Mouse (Mus musculus): ENCODE data around the gene Abcc2.
A peak's percentile ranks its signal among the peaks of the same experiment; 100 is the strongest.

The Abcc2 gene

DNA sequence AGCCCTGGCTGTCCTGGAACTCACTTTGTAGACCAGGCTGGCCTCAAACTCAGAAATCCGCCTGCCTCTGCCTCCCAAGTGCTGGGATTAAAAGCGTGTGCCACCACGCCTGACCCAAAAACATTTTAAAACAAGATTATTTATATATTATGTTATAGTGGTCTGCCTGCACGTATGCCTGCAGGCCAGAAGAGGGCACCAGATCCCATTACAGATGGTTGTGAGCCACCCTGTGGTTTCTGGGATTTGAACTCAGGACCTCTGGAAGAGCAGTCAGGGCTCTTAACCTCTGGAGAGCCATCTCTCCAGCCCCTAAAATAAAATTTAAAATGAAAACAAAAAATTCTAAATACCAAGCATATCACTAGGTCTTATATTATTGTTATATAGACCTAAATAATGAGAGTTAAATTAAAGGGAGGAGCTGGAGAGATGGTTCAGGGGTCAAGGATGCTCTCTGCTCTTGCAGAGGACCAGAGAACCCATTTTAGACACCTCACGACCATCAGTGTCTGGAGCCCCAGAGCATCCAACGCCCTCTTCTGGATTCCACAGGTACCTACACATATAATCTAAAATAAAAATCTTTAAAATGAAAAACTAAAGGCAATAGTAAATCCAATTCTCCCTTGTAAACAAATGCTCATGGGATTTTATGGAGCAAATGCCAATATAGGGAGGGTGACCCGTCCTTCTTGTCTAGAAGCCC, 71.0 kb downstream of the Abcc2 start:
- DNase-seq = peak in 1 of 2 experiments; percentile 23

DNA sequence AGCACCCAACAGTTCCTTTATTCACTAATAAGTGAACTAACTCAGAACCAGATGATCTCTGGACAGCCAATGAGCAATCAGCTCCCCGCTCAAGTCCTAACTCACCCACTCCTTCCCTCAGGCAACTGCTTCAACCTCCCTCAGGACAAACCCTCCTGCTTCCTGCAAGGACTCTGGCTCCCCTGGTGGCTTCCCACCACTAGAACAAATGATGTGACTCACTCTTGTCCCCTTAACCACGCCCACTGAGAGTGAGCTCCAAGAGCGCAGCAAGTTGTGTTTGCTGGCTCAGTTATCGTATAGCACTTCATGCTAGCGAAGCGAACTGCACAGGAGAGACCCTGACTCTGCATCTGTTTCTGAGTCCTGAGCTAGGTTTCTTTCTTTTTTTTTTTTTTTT, 75.4 kb downstream of the Abcc2 start:
- DNase-seq = no peak

DNA sequence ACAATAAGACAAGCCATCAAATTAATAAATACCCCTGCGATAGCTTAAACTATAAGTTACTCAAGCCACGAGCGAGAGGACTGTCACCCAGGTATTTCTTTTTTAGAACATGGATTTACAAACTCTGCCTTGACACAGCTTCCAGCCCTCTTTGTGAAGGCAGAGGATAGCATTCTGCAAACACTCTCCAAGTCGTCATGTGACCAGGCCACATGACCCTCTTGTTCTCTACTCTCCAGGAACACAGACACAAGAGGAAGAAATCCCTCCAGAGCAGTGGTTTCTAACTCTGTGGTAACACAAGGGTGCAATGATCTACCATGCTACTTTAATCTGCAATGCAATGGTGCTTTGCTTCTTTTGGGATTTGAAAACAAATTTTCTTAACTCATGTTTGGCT, 88.4 kb downstream of the Abcc2 start:
- no peak for DNase-seq

DNA sequence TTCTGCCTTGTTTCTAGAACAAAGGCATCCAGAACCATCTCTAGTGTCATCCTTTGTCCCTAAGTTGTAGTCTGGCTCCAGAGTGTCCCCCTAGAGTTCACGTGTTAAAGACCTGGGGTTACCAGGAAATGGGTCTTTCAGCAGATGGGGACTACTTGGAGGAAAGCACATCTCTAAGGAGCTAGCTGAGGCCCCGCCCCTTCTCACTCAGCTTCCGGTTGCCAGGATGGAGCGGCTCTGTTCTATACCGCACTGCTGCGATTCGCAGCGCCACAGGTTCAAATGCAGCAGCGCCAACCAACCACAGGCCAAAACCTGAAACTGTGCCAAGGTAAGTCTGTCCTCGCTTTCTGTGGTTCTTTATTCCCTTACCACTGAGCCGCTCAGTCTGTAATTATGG, 92.4 kb downstream of the Abcc2 start:
- DNase-seq = no peak

DNA sequence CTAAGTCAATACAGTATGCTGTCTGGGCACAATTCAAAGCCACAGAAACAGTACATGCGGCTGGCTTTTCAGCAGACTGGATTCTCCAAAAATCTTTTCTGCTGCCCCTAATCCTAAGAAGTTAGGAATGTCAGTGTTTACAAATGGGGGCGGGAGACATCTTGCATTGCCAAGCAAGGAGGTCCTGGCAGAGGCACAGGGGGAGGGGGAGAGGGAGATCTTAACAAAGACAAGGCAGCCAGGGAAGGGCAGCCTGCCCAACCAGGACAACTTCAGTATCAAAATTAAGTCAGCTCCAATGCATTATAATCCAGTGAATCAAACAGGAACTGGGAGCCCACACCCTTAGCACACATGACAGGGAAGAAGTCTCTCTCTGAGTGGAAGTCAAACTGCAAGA, 94.0 kb downstream of the Abcc2 start:
- DNase-seq = no peak

DNA sequence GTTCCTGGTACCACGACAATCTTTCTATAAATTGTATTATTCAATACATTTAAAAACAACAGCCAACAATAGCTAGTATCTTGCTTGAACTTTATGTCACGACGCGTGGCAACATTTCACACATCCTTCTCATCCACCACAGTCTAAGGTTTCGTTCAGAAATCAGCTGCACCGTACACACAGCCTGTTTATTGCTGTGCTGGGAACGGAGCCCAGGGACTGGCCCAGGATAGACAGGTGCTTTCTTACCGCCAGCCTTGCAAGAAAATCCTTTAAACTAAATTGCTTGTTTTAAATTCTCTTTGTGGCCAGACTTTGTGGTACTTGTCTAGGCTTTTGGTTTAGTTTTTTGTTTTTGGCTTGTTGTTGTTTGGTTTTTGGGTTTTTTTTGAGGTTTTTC, 95.4 kb downstream of the Abcc2 start:
- DNase-seq = no peak

DNA sequence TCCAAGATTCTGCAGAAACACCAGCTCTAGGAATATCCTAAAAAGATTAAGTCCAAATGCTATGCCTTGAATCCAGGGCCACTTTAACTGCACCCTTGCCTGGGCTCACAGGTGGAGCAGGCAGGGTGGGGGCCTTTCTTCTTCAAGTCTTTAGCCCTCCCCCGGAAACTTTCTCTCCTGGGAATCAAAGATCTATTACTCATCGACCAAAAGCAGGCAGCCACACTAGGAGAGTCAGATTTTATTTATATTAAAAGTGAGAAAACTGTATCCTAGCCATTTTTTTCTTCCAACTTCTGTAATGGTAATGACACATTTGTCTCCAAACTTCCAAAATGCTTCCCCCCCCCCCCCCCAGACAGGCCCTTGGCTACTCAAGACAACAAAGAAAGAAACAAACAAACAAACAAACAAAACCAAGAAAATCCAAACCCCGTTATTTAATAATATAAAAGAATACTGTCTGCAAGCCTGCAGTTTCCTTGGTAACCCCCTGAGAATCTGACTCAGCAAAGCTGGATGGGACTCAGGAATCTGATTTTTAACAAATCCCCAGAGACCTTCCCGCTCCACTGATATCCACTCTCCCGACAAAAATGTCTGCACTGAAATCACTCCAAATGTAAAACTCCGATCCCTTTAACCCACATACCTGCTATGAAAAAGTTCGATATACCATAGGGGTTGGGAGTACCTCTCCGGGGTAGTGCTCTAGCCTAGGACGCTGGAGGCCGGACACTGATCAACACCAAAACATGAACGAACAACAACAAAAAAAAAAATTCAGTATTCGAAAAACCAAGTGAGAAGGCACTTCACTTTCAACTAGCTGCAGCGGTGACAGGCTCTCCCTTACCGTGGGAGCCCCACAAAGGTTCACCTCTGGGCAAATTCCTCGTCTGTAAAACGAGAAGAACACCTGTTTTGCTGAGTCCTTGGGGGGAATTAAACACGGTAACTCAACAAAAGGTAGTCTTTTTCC, 96.4 kb downstream of the Abcc2 start:
- DNase-seq = no peak

DNA sequence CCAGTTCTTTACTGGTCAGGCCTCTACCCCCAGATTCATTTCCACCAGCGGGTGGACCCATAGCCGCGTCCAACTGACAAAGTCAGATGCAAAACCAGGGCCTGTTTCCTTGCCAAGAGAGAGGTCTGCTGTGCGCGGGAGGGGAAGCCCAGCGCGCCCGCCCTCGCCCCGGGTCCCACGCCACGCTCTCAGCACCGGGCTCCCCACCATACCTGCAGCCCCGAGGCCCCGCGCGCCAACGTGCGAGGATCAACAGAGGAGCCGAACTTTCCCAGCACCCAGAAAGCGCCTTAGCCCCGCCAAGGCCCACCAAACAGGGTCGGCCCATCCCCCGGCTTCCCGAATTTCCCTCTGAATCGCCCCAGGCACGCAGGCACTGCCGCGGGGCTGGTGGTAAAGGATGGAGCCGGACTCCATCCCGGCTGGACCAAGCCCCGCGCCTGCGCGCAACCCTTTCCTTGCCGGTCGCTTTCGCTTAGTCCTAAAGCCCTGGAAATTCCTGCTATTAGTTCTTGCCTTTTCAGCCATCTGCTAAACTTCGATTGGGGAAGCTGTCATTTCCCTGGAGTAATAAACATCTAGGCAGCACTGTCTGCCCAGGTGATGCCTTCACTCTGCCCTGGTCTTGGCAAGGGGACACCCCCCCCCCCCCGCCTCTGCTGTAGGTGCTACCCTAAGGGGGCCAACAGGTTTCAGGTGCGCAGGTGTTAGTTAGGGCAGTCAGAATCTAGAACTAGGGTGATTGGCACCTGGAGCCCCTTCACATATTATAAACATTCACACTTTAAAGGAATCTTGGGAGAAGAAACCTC, 97.6 kb downstream of the Abcc2 start:
- DNase-seq = peak; percentile 44 to 81

DNA sequence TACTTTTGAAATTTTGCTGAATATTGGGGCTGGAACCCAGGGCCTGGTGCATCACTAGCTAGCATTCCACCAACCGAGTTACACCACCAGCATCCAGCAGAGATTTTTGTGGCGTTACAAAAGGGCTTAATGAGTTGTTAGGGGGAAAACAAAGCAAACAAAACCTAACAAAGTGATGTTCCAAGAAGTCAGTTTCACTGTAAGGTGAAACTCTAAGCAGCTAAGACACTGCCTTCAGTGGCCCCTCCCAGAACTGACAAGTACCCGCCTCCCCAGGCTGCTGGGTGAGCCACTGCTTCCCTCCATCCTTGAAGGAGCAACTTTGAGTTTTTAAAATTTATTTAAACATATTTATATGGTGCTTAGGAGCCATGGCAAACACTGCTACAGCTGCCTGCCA, 98.4 kb downstream of the Abcc2 start:
- no peak for DNase-seq

DNA sequence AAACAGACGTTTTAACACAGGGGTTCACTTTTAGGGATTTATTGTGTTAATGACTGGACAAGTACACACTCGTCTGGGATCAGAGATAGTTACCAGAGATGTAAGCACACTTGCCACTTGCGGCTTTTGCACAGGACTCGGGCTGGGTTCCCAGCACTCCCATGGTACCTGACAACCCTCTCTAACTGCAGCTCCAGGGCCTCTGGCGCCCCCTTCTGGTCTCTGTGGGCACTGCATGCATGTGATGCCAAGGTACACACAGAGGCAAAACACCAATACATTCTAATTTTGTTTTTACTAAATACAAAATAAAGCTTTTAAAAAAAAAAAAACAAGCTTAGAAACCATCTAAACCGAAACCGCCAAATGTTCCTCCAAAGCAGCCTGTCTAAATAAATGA, 99.6 kb downstream of the Abcc2 start:
- no peak for DNase-seq

DNA sequence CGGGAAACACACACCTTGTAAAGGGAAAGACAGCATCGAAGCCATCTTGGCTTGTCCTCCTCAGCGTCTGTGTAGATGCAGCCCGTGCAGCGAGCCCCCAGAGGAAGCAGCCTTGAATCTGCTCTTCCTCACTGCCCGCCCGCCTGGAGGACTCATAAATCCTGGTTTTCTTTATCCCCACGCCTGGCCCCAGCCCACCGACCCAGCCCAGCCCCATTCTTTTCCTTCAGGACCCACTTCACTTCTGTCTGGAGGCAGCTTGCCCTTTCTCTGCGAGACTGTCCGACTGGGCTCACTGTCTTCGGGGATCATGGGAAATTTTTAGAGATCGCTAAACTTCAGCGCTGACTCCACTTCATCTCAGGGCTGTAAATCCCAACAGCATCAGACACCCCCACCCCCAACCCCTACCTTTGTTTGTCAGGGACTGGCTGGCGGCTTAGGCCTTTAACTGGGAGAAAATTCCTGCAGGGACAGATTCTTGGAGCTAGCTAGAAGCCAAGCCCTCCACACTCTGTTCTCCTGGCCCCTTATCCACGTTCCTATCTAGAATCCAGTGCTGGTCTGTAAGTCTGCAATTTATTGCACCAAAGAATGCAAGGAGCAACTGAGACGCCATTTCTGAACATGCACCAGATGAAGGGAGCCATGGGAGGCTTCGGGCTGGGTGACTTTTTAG, 101.0 kb downstream of the Abcc2 start:
- no peak for DNase-seq

DNA sequence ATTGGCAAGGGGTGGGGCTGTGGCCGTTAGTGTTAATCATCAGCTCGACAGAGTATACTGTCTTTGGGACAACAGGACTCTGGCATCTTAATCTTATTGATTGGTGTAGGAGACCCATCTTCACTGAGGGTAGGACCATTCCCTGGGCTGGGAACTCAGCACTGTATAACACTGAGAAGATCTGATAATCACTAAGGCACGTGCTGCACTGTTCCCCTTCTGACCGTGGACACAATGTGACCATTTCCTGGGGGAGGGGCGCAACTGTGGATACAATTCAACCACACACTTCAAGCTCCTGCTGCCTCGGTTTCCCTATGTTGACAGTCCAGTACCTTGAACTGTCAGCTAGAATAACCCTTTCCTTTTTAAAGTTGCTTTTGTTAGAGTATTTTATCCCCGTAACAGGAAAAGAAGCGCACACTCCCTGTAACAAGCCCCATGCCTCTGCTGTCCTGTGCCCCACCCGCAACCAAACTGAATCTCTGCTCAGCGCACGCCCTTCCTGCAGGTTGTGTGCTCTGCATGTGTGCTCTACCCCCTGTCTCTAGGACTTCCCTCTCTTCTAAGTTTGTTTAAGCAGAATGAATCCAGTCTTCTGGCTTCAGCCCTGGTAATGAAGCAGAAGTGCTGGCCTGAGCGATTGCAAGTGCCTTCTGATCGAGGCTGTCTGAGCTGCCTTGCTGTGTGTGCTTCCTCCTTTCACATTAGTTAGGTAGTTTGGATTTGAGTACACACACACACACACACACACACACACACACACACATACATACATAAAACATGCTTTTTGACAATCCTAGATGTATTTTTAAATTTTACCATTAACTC, 102.9 kb downstream of the Abcc2 start:
- DNase-seq = no peak

DNA sequence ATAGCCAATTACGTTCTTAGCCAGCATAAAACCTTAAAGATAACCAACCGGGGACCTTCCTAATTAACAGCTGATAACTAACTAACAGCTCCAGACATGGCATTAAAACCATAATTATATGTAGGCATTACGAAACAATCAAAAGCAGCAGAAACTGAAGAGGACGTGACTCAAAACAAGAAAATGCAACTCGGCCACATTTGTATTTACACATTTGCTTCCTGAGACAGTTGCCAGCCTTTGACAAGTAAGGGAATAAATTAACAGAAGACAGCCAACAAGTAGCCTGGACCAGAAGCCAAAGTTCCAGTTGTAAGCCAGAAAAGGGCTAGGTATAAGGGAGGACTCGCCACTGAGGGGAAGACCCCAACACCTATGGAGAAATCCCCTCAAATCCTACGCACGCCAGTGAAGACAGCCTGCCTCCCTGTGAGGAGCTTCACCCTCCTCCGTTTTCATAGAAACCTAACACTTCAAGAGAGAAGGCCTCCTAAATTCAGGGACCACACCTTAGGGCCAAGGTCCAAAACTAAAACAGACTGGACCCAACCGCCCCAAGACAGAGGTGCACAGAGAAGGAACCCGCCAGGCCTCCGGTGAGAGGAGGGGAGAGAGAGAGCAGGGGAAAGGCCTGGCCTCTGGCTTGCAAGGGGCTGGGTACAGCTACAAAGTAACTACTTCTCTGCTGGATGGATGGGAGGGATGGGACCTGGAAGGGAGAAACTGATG, 104.5 kb downstream of the Abcc2 start:
- DNase-seq = peak; percentile 23 to 42

DNA sequence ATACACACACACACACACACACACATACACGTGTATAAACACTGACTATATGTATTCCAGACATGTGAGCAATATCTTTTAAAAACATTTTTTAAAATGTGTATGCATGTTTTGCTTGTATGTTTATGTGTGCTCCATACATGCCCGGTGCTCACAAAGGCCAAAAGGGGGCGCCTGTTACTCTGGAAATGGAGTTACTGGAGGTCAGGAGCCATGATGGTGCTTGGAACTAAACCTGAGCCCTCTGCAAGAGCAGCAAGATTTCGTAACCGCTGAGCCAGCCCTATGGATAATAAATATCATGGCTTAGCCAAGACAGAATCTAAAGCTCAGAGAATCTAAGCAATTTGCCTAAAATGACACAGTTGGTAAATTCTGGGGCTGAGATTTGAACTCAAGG, 105.2 kb downstream of the Abcc2 start:
- DNase-seq = no peak

DNA sequence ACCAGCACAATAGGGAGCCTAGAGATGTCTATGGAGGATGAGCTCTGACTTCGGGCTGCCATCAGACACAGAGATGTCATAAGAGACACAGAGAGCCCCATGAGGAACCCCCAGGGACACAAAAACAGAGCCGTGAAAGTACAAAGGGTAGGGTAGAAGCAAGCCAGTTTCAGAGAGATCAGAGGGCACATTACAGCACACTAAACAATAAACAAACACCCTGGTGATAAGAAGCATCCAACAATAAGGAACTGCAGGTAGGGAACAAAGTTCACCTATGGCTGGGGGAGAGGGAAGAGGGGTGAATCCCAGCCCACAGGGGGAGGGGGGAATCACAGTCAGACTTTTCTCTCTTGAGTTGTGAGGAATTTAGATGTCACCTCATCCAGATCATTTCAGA, 105.7 kb downstream of the Abcc2 start:
- DNase-seq = no peak
